Mouse (Mus musculus): ENCODE measurements at regions not wholly inside any gene's neighbourhood (a gene's known extent, or its start where the extent isn't known, plus 50 kb on each side); places are given as distances from the start of the nearest gene placed in this dataset.

GRCm38 (mm10) chr10:97334606-97335150, 144.7 kb upstream of the Dcn start:
- no peak for TF ChIP-seq POLR2A (IDR thresholded peaks at IDR 0.05; ENCODE audit: low read depth, low read length)
- no peak for TF ChIP-seq CTCF (IDR thresholded peaks at IDR 0.05; ENCODE audit: extremely low read depth, insufficient read length, insufficient replicate concordance, low read depth, low read length)
